Mouse (Mus musculus): ENCODE data around the gene Fam76a.

DNA sequence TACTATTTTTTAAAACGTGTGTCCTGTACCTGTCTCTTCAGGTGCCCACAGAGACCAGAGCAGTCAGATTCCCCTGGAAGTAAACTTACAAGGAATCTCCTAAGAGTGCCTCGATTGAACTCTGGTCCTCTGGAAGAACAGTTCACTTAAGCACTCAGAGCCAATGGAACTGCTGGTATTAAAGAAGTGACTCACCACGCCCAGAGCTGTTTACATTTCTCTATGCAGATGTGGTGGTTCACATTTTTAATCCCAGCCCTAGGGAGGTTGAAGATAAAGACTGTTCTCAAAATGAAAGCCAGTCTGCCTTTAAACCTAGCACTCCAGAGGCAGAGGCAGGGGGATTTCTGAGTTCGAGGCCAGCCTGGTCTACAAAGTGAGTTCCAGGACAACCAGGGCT is 2.2 kb downstream of the Fam76a start:
- TF ChIP-seq CTCF (IDR thresholded peaks at IDR 0.05; ENCODE audit: extremely low read depth, insufficient read length, insufficient replicate concordance, low read depth, low read length), result no peak
- TF ChIP-seq POLR2A (IDR thresholded peaks at IDR 0.05; ENCODE audit: low read depth, low read length), result no peak
